Mouse (Mus musculus): ENCODE measurements around the gene Wscd2. TPM values are rescaled to one million over a fixed set of nuclear protein-coding genes. Genes with fewer than 3 reads are reported as not detected.

Wscd2 gene
- total RNA-seq (2021) = under 1 TPM; 0.44 to 0.72 TPM
- long read RNA-seq, experiment 1, full-length matches to known transcripts = 1 of 1 reads
- long read RNA-seq, experiment 1, partial matches to known transcripts = 0 of 1 reads
- long read RNA-seq, experiment 1, other reads (novel, unspliced or antisense) = 0 of 1 reads
- long read RNA-seq, experiment 2 = 0 reads

- intact Hi-C loops (cut with DNase I; ENCODE audit: low total_unique reads) = loop anchor here (5.0 kb wide), 1 partner anchor 72 kb away; no protein-coding TSS in a partner anchor
- no peak for DNase-seq
Measured at GRCm38 (mm10) chr5:113490033-113490432, at the start of gene Wscd2. Gene Wscd2 (plus strand): TSS chr5:113490333.

- no peak for DNase-seq
- intact Hi-C loops (cut with DNase I; ENCODE audit: low total_unique reads) = no loop called here
Measured at GRCm38 (mm10) chr5:113442180-113442579, 48.0 kb upstream of the Wscd2 start.

GRCm38 (mm10) chr5:113448023-113448734, 42.0 kb upstream of the Wscd2 start:
- no peak for DNase-seq

DNA sequence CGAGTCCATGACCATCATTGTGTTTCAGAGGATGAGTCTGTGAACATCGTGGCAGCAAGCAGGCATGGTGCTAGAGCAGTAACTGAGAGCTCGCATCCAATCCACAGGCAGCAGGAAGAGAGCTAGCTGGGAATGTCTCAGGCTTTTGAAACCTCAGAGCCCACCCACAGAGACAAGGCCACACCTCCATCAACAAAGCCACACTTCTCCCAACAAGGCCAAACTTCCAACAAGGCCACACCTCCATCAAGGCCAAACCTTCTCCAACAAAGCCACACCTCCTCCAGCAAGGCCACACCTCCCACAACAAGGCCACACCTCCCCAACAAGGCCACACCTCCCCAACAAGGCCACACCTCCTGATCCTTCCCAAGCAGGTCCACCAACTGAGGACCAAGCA, 40.8 kb upstream of the Wscd2 start:
- intact Hi-C loops (cut with DNase I; ENCODE audit: low total_unique reads) = no loop called here

More at GRCm38 (mm10) chr5:113448023-113448734, 42.0 kb upstream of the Wscd2 start:
- intact Hi-C loops (cut with DNase I; ENCODE audit: low total_unique reads) = no loop called here

DNA sequence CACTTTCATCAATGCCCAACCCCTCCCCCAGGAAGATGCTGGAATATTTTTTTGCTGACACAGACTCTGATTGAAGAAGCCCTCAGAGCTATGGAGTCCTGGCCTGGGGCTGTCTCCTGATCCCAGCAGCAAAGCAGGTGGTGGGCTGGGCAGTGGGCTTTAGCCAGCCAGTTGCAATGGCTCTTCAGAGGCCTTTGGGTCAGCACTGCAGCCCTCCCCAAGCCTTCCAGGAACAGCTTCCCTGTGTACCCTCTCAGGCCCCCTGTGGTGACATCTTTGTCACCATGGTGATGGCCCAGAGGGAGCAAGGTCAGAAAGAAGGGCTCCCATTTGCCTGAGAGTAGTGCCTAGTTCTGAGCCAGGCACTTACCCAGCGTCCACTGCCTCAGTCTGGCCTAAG, 37.4 kb upstream of the Wscd2 start:
- intact Hi-C loops (cut with DNase I; ENCODE audit: low total_unique reads) = no loop called here
- no peak for DNase-seq

More for the DNA sequence above, 40.8 kb upstream of the Wscd2 start:
- no peak for DNase-seq

DNA sequence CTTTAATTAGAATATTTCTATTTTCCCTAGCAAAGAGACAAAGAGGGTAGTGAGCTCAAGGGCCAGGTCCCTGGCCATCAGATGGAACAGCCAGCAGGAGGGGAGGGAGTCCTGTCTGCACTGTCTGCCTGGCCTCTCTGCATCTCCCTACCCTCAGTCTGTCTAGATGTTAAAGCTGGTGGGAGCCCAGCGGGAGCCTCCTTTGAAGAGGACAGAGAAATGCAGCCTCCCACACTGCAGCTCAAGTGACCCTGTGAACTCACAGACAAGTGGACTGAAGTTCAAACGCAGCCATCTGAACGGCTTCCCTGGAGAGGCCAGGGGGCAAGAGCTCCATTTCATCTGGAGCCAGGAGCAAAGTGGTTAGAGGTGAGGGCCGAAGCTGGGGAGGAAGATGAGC, 36.8 kb upstream of the Wscd2 start:
- intact Hi-C loops (cut with DNase I; ENCODE audit: low total_unique reads) = no loop called here
- DNase-seq = no peak

DNA sequence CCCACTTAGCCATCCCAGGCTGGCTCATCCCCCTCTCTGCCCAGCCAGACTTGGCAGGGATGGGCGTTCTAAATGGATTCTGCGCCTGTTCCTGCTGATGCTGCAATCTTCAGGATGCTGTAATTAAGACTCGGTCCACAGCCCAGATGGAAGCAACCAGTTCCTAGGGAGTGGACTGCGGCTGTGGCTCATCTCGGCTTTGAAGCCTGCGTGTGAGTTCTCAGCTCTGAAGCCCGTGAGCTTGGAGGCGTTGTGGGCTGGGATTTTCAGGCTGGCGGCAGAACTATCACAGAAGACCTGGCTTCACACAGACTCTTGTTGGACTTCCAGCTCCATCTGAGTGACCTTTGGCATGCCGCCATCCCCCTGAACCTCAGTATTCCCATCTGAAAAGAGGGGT, 34.1 kb upstream of the Wscd2 start:
- intact Hi-C loops (cut with DNase I; ENCODE audit: low total_unique reads) = no loop called here
- no peak for DNase-seq

GRCm38 (mm10) chr5:113456756-113457155, 33.4 kb upstream of the Wscd2 start:
- no peak for DNase-seq
- intact Hi-C loops (cut with DNase I; ENCODE audit: low total_unique reads) = no loop called here

DNA sequence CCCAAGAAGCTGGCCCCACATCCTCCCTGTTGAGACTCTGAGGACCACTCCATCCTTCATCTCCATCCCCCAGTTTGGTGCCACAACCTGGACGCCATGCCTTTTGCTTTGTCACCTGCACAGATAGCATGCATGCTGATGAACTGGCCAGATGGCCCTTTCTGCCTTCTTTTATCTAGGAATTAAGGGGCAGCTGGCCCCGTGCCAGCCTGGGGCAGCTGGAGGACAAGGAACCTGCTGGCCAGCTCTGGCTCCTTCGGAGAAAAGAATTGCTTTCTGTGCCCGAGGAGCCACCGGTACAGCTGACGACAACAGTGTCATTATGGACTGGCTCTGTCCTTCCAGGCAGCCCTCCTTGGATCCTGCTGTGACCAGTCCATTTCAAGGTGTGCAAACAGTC, 32.9 kb upstream of the Wscd2 start:
- no peak for DNase-seq
- intact Hi-C loops (cut with DNase I; ENCODE audit: low total_unique reads) = no loop called here

- intact Hi-C loops (cut with DNase I; ENCODE audit: low total_unique reads) = no loop called here
- no peak for DNase-seq
Measured at GRCm38 (mm10) chr5:113459942-113460341, 30.2 kb upstream of the Wscd2 start.

- no peak for DNase-seq
- intact Hi-C loops (cut with DNase I; ENCODE audit: low total_unique reads) = no loop called here
Measured at GRCm38 (mm10) chr5:113461582-113461981, 28.6 kb upstream of the Wscd2 start.

GRCm38 (mm10) chr5:113461998-113462625, 28.0 kb upstream of the Wscd2 start:
- DNase-seq = no peak
- intact Hi-C loops (cut with DNase I; ENCODE audit: low total_unique reads) = no loop called here

GRCm38 (mm10) chr5:113464731-113465130, 25.4 kb upstream of the Wscd2 start:
- intact Hi-C loops (cut with DNase I; ENCODE audit: low total_unique reads) = no loop called here
- no peak for DNase-seq

GRCm38 (mm10) chr5:113466536-113466935, 23.6 kb upstream of the Wscd2 start:
- no peak for DNase-seq
- intact Hi-C loops (cut with DNase I; ENCODE audit: low total_unique reads) = no loop called here

DNA sequence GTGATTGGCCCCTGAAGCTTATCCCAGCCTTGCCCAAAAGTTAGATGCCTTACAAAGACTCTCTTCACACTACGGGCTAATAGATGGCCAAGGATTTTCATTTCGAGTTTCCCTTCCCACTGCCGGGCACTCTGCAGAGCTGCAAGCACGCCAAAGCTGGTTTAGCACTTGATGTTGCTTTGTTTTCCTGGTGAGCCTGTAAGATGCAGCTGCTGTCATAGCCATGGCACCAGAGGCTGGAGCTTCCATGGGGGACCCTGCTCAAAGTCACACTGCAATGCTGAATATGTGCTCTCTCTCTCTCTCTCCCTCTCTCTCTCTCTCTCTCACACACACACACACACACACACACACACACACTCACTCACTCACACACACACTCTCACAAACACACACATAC, 23.1 kb upstream of the Wscd2 start:
- intact Hi-C loops (cut with DNase I; ENCODE audit: low total_unique reads) = no loop called here
- DNase-seq = no peak

GRCm38 (mm10) chr5:113467765-113468164, 22.4 kb upstream of the Wscd2 start:
- intact Hi-C loops (cut with DNase I; ENCODE audit: low total_unique reads) = no loop called here
- no peak for DNase-seq

DNA sequence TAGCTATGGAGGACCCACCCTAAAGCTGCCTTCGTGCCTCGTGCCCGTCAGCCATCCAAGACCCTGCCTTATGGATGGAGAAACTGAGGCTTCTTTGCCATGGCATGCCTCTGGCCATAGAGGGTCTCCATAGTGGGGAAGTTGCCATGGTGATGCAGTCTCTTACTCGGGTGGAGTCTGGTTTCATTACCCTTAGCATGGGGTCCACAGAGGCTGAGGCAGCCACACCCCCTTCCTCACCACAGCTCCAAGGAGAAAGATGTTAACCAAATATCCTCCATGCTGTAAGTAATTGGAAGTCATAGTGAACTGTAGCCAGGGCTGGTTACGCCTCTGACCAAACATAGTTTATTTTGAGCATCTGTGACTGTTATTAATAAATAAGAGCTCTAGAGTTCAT, 21.5 kb upstream of the Wscd2 start:
- intact Hi-C loops (cut with DNase I; ENCODE audit: low total_unique reads) = no loop called here
- no peak for DNase-seq

GRCm38 (mm10) chr5:113469231-113469630, 20.9 kb upstream of the Wscd2 start:
- intact Hi-C loops (cut with DNase I; ENCODE audit: low total_unique reads) = no loop called here
- no peak for DNase-seq

DNA sequence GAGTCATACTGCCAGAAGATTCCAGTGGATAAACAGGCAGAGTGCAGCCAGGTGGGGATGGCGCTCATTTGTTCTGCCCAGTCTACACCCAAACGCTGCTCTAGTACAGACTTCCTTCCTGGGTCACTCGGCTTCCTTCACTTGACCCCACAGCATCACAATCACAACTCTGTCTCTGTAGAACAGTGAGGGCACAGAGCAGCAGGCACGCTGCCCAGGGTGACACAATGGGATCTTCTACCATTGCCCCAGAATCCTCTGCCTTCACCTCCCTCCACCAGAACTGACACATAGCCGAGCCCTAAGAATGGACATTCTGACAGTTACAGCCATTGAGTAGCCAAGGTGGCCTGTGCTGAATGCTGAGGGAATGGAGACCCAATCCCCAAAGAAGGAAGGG, 20.3 kb upstream of the Wscd2 start:
- no peak for DNase-seq
- intact Hi-C loops (cut with DNase I; ENCODE audit: low total_unique reads) = loop anchor here (2.0 kb wide), 1 partner anchor 255 kb away; the partner anchor contains the start of gene 1700069L16Rik

- intact Hi-C loops (cut with DNase I; ENCODE audit: low total_unique reads) = loop anchor here (2.0 kb wide), 1 partner anchor 253 kb away; the partner anchor contains the start of gene 1700069L16Rik
- peak; percentile 70 for DNase-seq
Measured at GRCm38 (mm10) chr5:113471417-113471816, 18.7 kb upstream of the Wscd2 start.

DNA sequence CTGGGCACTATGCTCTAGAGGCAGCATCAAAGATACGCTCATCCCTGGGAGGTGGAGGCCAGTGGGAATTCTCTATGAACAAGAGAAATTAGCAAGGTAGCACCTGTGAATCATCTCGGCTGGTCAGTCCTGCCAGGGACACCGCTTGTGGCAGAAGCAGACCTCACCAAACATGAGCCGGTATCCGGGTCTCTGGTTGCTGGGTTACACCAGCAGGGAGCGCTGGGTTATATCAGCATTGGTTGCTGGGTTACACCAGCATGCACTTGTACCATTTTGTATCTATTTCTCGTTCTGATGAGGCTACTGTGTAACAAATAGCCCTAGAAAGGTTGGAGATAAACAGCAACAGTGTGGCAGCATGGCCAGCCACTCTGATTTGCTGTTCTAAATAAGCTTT, 17.8 kb upstream of the Wscd2 start:
- intact Hi-C loops (cut with DNase I; ENCODE audit: low total_unique reads) = no loop called here

More for the DNA sequence above, 17.8 kb upstream of the Wscd2 start:
- DNase-seq = no peak
